Mouse (Mus musculus): ENCODE measurements around the gene Fam151a.
A peak's percentile ranks its signal among the peaks of the same experiment; 100 is the strongest.
"Not testable (repeated sequence)": the region's sequence is repeated elsewhere in the genome, so short reads cannot be mapped to it uniquely, and the experiment has no call there.

Gene Fam151a

GRCm38 (mm10) chr4:106778116-106778788 lies 44.6 kb downstream of the Fam151a start:
- DNase-seq = peak; percentile 96 to 97

GRCm38 (mm10) chr4:106780045-106780444 lies 46.4 kb downstream of the Fam151a start:
- DNase-seq = peak; percentile 26 to 47

GRCm38 (mm10) chr4:106783137-106783536 lies 49.4 kb downstream of the Fam151a start:
- no peak for DNase-seq

- DNase-seq = no peak
These were observed 51.1 kb downstream of the Fam151a start for GRCm38 (mm10) chr4:106784806-106785205.

- DNase-seq = no peak
These were observed 51.7 kb downstream of the Fam151a start for GRCm38 (mm10) chr4:106785345-106785744.

GRCm38 (mm10) chr4:106785753-106786540 lies 52.3 kb downstream of the Fam151a start:
- DNase-seq = peak; percentile 43 to 59

- DNase-seq = peak; percentile 60 to 76
These were observed 54.1 kb downstream of the Fam151a start for GRCm38 (mm10) chr4:106787830-106788229.

- DNase-seq = no peak
These were observed 54.9 kb downstream of the Fam151a start for GRCm38 (mm10) chr4:106788627-106789026.

GRCm38 (mm10) chr4:106789705-106790104 lies 56.0 kb downstream of the Fam151a start:
- DNase-seq = no peak

- not testable (repeated sequence) for DNase-seq
These were observed 56.5 kb downstream of the Fam151a start for GRCm38 (mm10) chr4:106790218-106790617.

GRCm38 (mm10) chr4:106790938-106791337 lies 57.2 kb downstream of the Fam151a start:
- no peak for DNase-seq

- DNase-seq = no peak
These were observed 58.6 kb downstream of the Fam151a start for GRCm38 (mm10) chr4:106792276-106792675.

GRCm38 (mm10) chr4:106793826-106794225 lies 60.1 kb downstream of the Fam151a start:
- not testable (repeated sequence) for DNase-seq

GRCm38 (mm10) chr4:106794247-106794646 lies 60.6 kb downstream of the Fam151a start:
- DNase-seq = no peak

- DNase-seq = no peak
These were observed 61.6 kb downstream of the Fam151a start for GRCm38 (mm10) chr4:106795289-106795688.

Data from kidney, postnatal 4 days (tissue).